15 mouse cellular contexts compared by ENCODE assay signal in the genomic region with DNA sequence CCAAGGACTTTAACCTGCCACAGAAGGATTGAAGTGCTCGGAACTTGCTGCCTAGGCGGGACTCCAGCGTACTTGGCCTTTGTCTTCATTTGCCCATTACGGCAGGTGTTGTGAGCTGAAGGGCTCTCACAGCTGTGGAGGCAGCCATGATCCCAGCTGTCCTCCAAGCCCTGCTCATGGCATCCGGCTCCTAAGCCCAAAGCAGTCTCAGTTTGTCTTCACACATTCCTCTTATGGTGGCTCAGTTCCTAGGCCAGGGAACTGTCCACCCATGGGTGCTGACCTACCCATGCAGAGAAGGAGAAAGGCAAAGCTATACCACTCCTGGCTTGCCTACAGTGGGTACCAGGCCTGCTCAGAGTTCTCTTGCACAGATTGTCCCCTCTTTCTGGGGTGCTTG.
DNase-seq lines count a peak whose midpoint lies in the region; ATAC-seq and TF ChIP-seq lines count a peak whose summit lies in the region.
"Had no signal": no experiment of that assay in that cellular context is flagged by ENCODE, and none has a peak within 500 bp of the region (broad histone marks: within the 10 kb centered on the region; RNA-seq: fewer than 3 reads in every experiment).

No protein-coding gene starts in this region.

- no peaks in the 10 kb centered on the region for H3K36me3 ChIP-seq in ES-E14 (ENCODE audit: control insufficient read depth, insufficient read depth, low read length, poor library complexity, severe bottlenecking)
- no peaks in the 10 kb centered on the region for H3K36me3 ChIP-seq in embryonic facial prominence, embryonic 11.5 days (replicated peaks; ENCODE audit: control insufficient read depth, insufficient read depth, low read depth, low read length)
- no peaks in the 10 kb centered on the region for H3K36me3 ChIP-seq in hindbrain, embryonic 10.5 days
- H3K36me3 ChIP-seq: hindbrain, embryonic 12.5 days; limb, embryonic 15.5 days had no signal

- peak; percentile 39 for DNase-seq in adrenal gland, postnatal 14 days
- no peak for DNase-seq in adrenal gland, adult 8-10 months
- peak; percentile 67 to 69 for DNase-seq in kidney, postnatal 4 days
- no peak for DNase-seq in kidney, adult 9 months
- peak; percentile 12 for DNase-seq in ES-E14 (ENCODE audit: low read depth, low spot score)
- peak; percentile 40 for DNase-seq in embryonic facial prominence, embryonic 11.5 days (ENCODE audit: low spot score)
- DNase-seq in frontal cortex, postnatal 10 days (ENCODE audit: low spot score in 2 of 2) = no peak
- DNase-seq in hindbrain, embryonic 10.5 days (ENCODE audit: low spot score) = no peak
- DNase-seq: adrenal gland, adult 2 months; cerebellum, postnatal 14 days; kidney, adult 8-10 months; right cerebral cortex, adult 18-20 months had no signal

- no peak overlapping the region for H3K4me3 ChIP-seq in ES-E14 (ENCODE audit: insufficient read depth in 1 of 2, low read depth in 1 of 2, low read length in 2 of 2, poor library complexity in 1 of 2, severe bottlenecking in 1 of 2)
- no peak overlapping the region for H3K4me3 ChIP-seq in embryonic facial prominence, embryonic 11.5 days (ENCODE audit: low read depth, low read length)
- no peak overlapping the region for H3K4me3 ChIP-seq in hindbrain, embryonic 10.5 days
- H3K4me3 ChIP-seq: hindbrain, embryonic 12.5 days; limb, embryonic 15.5 days had no signal

- no peak overlapping the region for H3K27ac ChIP-seq in ES-E14 (ENCODE audit: insufficient read depth, low read depth, low read length, poor library complexity, severe bottlenecking)
- H3K27ac ChIP-seq in embryonic facial prominence, embryonic 11.5 days (replicated peaks; ENCODE audit: low read depth, low read length) = no peak overlapping the region
- H3K27ac ChIP-seq in hindbrain, embryonic 10.5 days = no peak overlapping the region
- H3K27ac ChIP-seq: hindbrain, embryonic 12.5 days; limb, embryonic 15.5 days had no signal

- no peaks in the 10 kb centered on the region for H3K4me1 ChIP-seq in ES-E14 (ENCODE audit: control insufficient read depth in 2 of 2, insufficient read depth in 2 of 2, low read length in 2 of 2, poor library complexity in 1 of 2)
- no peaks in the 10 kb centered on the region for H3K4me1 ChIP-seq in embryonic facial prominence, embryonic 11.5 days (ENCODE audit: control insufficient read depth, insufficient read depth, low read length)
- H3K4me1 ChIP-seq in hindbrain, embryonic 10.5 days (replicated peaks) = peaks cover 11% of the 10 kb centered on the region; the same call in 1 of the 2 replicates
- H3K4me1 ChIP-seq: limb, embryonic 15.5 days had no signal

- in situ Hi-C loops in ES-E14 (cut with MboI; ENCODE audit: low sequenced_read_pairs in 2 of 2, unreplicated experiment in 2 of 2) = no loop called here

- WGBS in embryonic facial prominence, embryonic 11.5 days = 79% methylated on average over 5 of the region's 5 CpGs
- 83% methylated on average over 5 of the region's 5 CpGs for WGBS in hindbrain, embryonic 10.5 days

- no peak overlapping the region for H3K9ac ChIP-seq in ES-E14 (ENCODE audit: insufficient read depth, low read depth, low read length, poor library complexity, severe bottlenecking)
- H3K9ac ChIP-seq in embryonic facial prominence, embryonic 11.5 days (replicated peaks; ENCODE audit: low read length) = no peak overlapping the region
- H3K9ac ChIP-seq: hindbrain, embryonic 12.5 days; limb, embryonic 15.5 days had no signal

- ATAC-seq in embryonic facial prominence, embryonic 11.5 days (replicated peaks; ENCODE audit: insufficient number of reproducible peaks, low FRiP score, low TSS enrichment, low read depth) = no peak

- H3K9me3 ChIP-seq in ES-E14 (ENCODE audit: control insufficient read depth, insufficient read depth, low read depth, low read length) = no peaks in the 10 kb centered on the region
- no peaks in the 10 kb centered on the region for H3K9me3 ChIP-seq in embryonic facial prominence, embryonic 11.5 days (replicated peaks; ENCODE audit: control insufficient read depth, low read length)
- H3K9me3 ChIP-seq in hindbrain, embryonic 10.5 days = no peaks in the 10 kb centered on the region
- H3K9me3 ChIP-seq: hindbrain, embryonic 12.5 days; limb, embryonic 15.5 days had no signal

- no peaks in the 10 kb centered on the region for H3K27me3 ChIP-seq in embryonic facial prominence, embryonic 11.5 days (ENCODE audit: control insufficient read depth, insufficient read depth, low read length)
- H3K27me3 ChIP-seq in hindbrain, embryonic 10.5 days (ENCODE audit: insufficient read depth, poor library complexity, severe bottlenecking) = no peaks in the 10 kb centered on the region
- H3K27me3 ChIP-seq: hindbrain, embryonic 12.5 days had no signal

- H3K4me2 ChIP-seq in embryonic facial prominence, embryonic 11.5 days (ENCODE audit: low read depth, low read length) = no peak overlapping the region
- H3K4me2 ChIP-seq: heart, embryonic 11.5 days; hindbrain, embryonic 12.5 days; limb, embryonic 15.5 days had no signal

TF ChIP-seq in ES-E14, 5 proteins besides CTCF, POLR2A, EP300 and RAD21:
- TF ChIP-seq CHD2 (IDR thresholded peaks at IDR 0.05; ENCODE audit: low read depth, low read length) (no peak), ZNF384 (IDR thresholded peaks at IDR 0.05; ENCODE audit: low read depth, low read length) (no peak), MAFK (IDR thresholded peaks at IDR 0.05; ENCODE audit: insufficient read depth, low read depth, low read length) (no peak), HCFC1 (IDR thresholded peaks at IDR 0.05; ENCODE audit: borderline replicate concordance, insufficient read depth, low read length) (no peak), ZC3H11A (IDR thresholded peaks at IDR 0.05; ENCODE audit: borderline replicate concordance, low read depth, low read length) (no peak)
TF ChIP-seq in ES-E14: peak in this region for 0.

Comparison
In these comparisons a context has a peak if more than half of its experiments do, and no peak if none do; other contexts are left out.
1. DNase-seq: peak in adrenal gland, postnatal 14 days (single experiment), kidney, postnatal 4 days (2 of 2), ES-E14 (single experiment) and embryonic facial prominence, embryonic 11.5 days (single experiment); none in adrenal gland, adult 8-10 months (single experiment), kidney, adult 9 months (single experiment), frontal cortex, postnatal 10 days (0 of 2) and hindbrain, embryonic 10.5 days (single experiment).